ENCODE assay signal across 8 mouse cellular contexts in genomic region chr2:173021633-173022055, GRCm38 (mm10). TPM values are rescaled to one million over a fixed set of nuclear protein-coding genes. Genes with fewer than 3 reads are reported as not detected.
DNase-seq lines count a peak whose midpoint lies in the region; ATAC-seq and TF ChIP-seq lines count a peak whose summit lies in the region.

No protein-coding gene starts in this region.

- 0 out of 2 replicates have a peak, but pooled peaks have one; percentile 55 for TF ChIP-seq EP300 in heart, adult 2 months (IDR thresholded peaks at IDR 0.05; ENCODE audit: insufficient read depth, low read depth, low read length)

- H3K9me3 ChIP-seq in embryonic facial prominence, embryonic 13.5 days: no peaks in the 10 kb centered on the region
- no peaks in the 10 kb centered on the region for H3K9me3 ChIP-seq in limb, embryonic 12.5 days
- no peaks in the 10 kb centered on the region for H3K9me3 ChIP-seq in midbrain, embryonic 14.5 days (ENCODE audit: control insufficient read depth, low read length)

- H3K9ac ChIP-seq in embryonic facial prominence, embryonic 13.5 days: peak overlapping the region; percentile 76
- H3K9ac ChIP-seq in heart, adult 2 months (ENCODE audit: low read depth, low read length): peak overlapping the region; percentile 98
- peak overlapping the region; percentile 72 for H3K9ac ChIP-seq in limb, embryonic 12.5 days (replicated peaks)
- peak overlapping the region; percentile 73 for H3K9ac ChIP-seq in midbrain, embryonic 14.5 days (replicated peaks; ENCODE audit: low read length)

- peaks cover 63% of the 10 kb centered on the region for H3K4me1 ChIP-seq in embryonic facial prominence, embryonic 13.5 days
- peaks cover 13% of the 10 kb centered on the region for H3K4me1 ChIP-seq in heart, adult 2 months (ENCODE audit: control insufficient read depth, insufficient read depth, low read length)
- no peaks in the 10 kb centered on the region; the same call in 1 of the 2 replicates for H3K4me1 ChIP-seq in kidney, adult 2 months (ENCODE audit: control insufficient read depth, insufficient read depth, low read length)
- peaks cover 60% of the 10 kb centered on the region for H3K4me1 ChIP-seq in limb, embryonic 12.5 days (replicated peaks)
- peaks cover 45% of the 10 kb centered on the region for H3K4me1 ChIP-seq in midbrain, embryonic 14.5 days (ENCODE audit: control insufficient read depth, insufficient read depth, low read length)

- no peak for TF ChIP-seq CTCF in heart, adult 2 months (IDR thresholded peaks at IDR 0.05)
- TF ChIP-seq CTCF in kidney, adult 2 months (conservative IDR thresholded peaks at IDR 0.05; ENCODE audit: insufficient read depth, insufficient read length, low read depth, low read length): no peak

- H3K27me3 ChIP-seq in embryonic facial prominence, embryonic 13.5 days: peaks cover 21% of the 10 kb centered on the region
- no peaks in the 10 kb centered on the region for H3K27me3 ChIP-seq in heart, adult 2 months (ENCODE audit: control insufficient read depth, insufficient read depth, low read length)
- H3K27me3 ChIP-seq in kidney, adult 2 months (replicated peaks; ENCODE audit: control insufficient read depth, insufficient read depth, low read length): no peaks in the 10 kb centered on the region
- H3K27me3 ChIP-seq in limb, embryonic 12.5 days: peaks cover 23% of the 10 kb centered on the region
- H3K27me3 ChIP-seq in midbrain, embryonic 14.5 days (ENCODE audit: control insufficient read depth, insufficient read depth, low read length): peaks cover 34% of the 10 kb centered on the region

- H3K4me2 ChIP-seq in embryonic facial prominence, embryonic 13.5 days: peak overlapping the region; percentile 86
- H3K4me2 ChIP-seq in limb, embryonic 12.5 days: peak overlapping the region; percentile 80
- peak overlapping the region; percentile 90 for H3K4me2 ChIP-seq in midbrain, embryonic 14.5 days (ENCODE audit: low read length)

- WGBS in embryonic facial prominence, embryonic 13.5 days: under 1% methylated on average over 54 of the region's 54 CpGs
- WGBS in heart, adult 2 months: under 1% methylated on average over 54 of the region's 54 CpGs
- WGBS in kidney, adult 2 months: 1% methylated on average over 54 of the region's 54 CpGs
- WGBS in limb, embryonic 12.5 days: under 1% methylated on average over 54 of the region's 54 CpGs
- under 1% methylated on average over 54 of the region's 54 CpGs for WGBS in midbrain, embryonic 14.5 days

- DNase-seq in 416B (ENCODE audit: low read depth): peak; percentile 93
- DNase-seq in adrenal gland, postnatal 4 days (ENCODE audit: low spot score in 2 of 2): peak; percentile 73 to 87
- DNase-seq in heart, adult 2 months: peak; percentile 94 to 97
- DNase-seq in kidney, adult 2 months: peak; percentile 95
- DNase-seq in midbrain, embryonic 14.5 days: peak; percentile 97
- peak; percentile 92 for DNase-seq in spleen, adult 12 weeks (ENCODE audit: low spot score)

- no peaks in the 10 kb centered on the region; the same call in 1 of the 2 replicates for H3K79me2 ChIP-seq in heart, adult 2 months (replicated peaks; ENCODE audit: control insufficient read depth, insufficient read depth, low read length)

- H3K27ac ChIP-seq in embryonic facial prominence, embryonic 13.5 days: no peak overlapping the region
- H3K27ac ChIP-seq in heart, adult 2 months: peak overlapping the region; percentile 94
- H3K27ac ChIP-seq in kidney, adult 2 months (ENCODE audit: insufficient read depth, low read depth, low read length): no peak overlapping the region
- peak overlapping the region; percentile 66 for H3K27ac ChIP-seq in limb, embryonic 12.5 days
- H3K27ac ChIP-seq in midbrain, embryonic 14.5 days (replicated peaks; ENCODE audit: low read depth, low read length): peak overlapping the region; percentile 70

- intact Hi-C loops in heart, adult 2 months (cut with DNase I): loop anchor here (1.0 to 2.0 kb wide), 2 partner anchors 21 to 59 kb away; partner anchors contain the start of gene Rae1

- ATAC-seq in embryonic facial prominence, embryonic 13.5 days (ENCODE audit: insufficient number of reproducible peaks, insufficient read depth, low FRiP score, low TSS enrichment, low read depth): peak; percentile 53; the same call in 1 of the 2 replicates
- peak; percentile 52 for ATAC-seq in limb, embryonic 12.5 days (ENCODE audit: insufficient number of reproducible peaks, insufficient read depth, low FRiP score, low TSS enrichment, low read depth)
- peak; percentile 87 for ATAC-seq in midbrain, embryonic 14.5 days (ENCODE audit: low FRiP score, low TSS enrichment)

- H3K4me3 ChIP-seq in embryonic facial prominence, embryonic 13.5 days: peak overlapping the region; percentile 79
- peak overlapping the region; percentile 96 for H3K4me3 ChIP-seq in heart, adult 2 months
- H3K4me3 ChIP-seq in kidney, adult 2 months (ENCODE audit: insufficient read depth, low read depth, low read length): peak overlapping the region; percentile 82
- peak overlapping the region; percentile 79 for H3K4me3 ChIP-seq in limb, embryonic 12.5 days (replicated peaks)
- peak overlapping the region; percentile 82 for H3K4me3 ChIP-seq in midbrain, embryonic 14.5 days (replicated peaks; ENCODE audit: low read depth, low read length)

- peaks cover 15% of the 10 kb centered on the region for H3K36me3 ChIP-seq in embryonic facial prominence, embryonic 13.5 days
- no peaks in the 10 kb centered on the region for H3K36me3 ChIP-seq in heart, adult 2 months (ENCODE audit: control insufficient read depth, insufficient read depth, low read length)
- no peaks in the 10 kb centered on the region for H3K36me3 ChIP-seq in kidney, adult 2 months (ENCODE audit: control insufficient read depth, insufficient read depth, low read length)
- H3K36me3 ChIP-seq in limb, embryonic 12.5 days: peaks cover 24% of the 10 kb centered on the region; the same call in 1 of the 2 replicates
- no peaks in the 10 kb centered on the region for H3K36me3 ChIP-seq in midbrain, embryonic 14.5 days (ENCODE audit: control insufficient read depth, insufficient read depth, low read length)

- peak; percentile 96 for TF ChIP-seq POLR2A in heart, adult 2 months (IDR thresholded peaks at IDR 0.05; ENCODE audit: insufficient read depth, low read depth, low read length)
- peak; percentile 75 for TF ChIP-seq POLR2A in kidney, adult 2 months (IDR thresholded peaks at IDR 0.05; ENCODE audit: low read depth, low read length)

RNA-seq across cellular contexts. Expression of gene Rbm38, which starts 1.3 kb away (rescaled TPM):
- 10 to 100 TPM; 28.4 to 31.7 TPM for total RNA-seq in adrenal gland, postnatal 4 days (2021)
- 24.2 and 25.8 TPM in 2 replicates for polyA plus RNA-seq in embryonic facial prominence, embryonic 13.5 days (2015; fragmentation: Nextera tagmentation; extraction: Ambion mirVana)
- total RNA-seq in heart, adult 2 months (2021): 100 to 1,000 TPM; 173 to 203 TPM
- 342 and 529 TPM in 2 replicates for polyA plus RNA-seq in heart, adult 2 months (2012; rRNA removed)
- polyA plus RNA-seq in kidney, adult 2 months (2012; rRNA removed): 19.9 and 37.9 TPM in 2 replicates
- 40.1 and 45.6 TPM in 2 replicates for polyA plus RNA-seq in limb, embryonic 12.5 days (2016; fragmentation: Nextera tagmentation; extraction: Ambion mirVana)
- 17.1 and 18.8 TPM in 2 replicates for polyA plus RNA-seq in midbrain, embryonic 14.5 days (2014; fragmentation: Nextera tagmentation; extraction: Ambion mirVana)

RNA-seq across cellular contexts. Expression of gene Rae1, which starts 21.7 kb away (rescaled TPM):
- total RNA-seq in adrenal gland, postnatal 4 days (2021): 10 to 100 TPM; 68.5 to 76.5 TPM
- 137 and 148 TPM in 2 replicates for polyA plus RNA-seq in embryonic facial prominence, embryonic 13.5 days (2015; fragmentation: Nextera tagmentation; extraction: Ambion mirVana)
- total RNA-seq in heart, adult 2 months (2021): 10 to 100 TPM; 22.8 to 23.0 TPM
- 27.8 and 44.8 TPM in 2 replicates for polyA plus RNA-seq in heart, adult 2 months (2012; rRNA removed)
- 53.8 and 56.7 TPM in 2 replicates for polyA plus RNA-seq in kidney, adult 2 months (2012; rRNA removed)
- 157 TPM in 2 replicates for polyA plus RNA-seq in limb, embryonic 12.5 days (2016; fragmentation: Nextera tagmentation; extraction: Ambion mirVana)
- 115 and 127 TPM in 2 replicates for polyA plus RNA-seq in midbrain, embryonic 14.5 days (2014; fragmentation: Nextera tagmentation; extraction: Ambion mirVana)

RNA-seq across cellular contexts. Expression of gene Spo11, which starts 44.1 kb away (rescaled TPM):
- total RNA-seq in adrenal gland, postnatal 4 days (2021): not detected
- 2.8 and 3.9 TPM in 2 replicates for polyA plus RNA-seq in embryonic facial prominence, embryonic 13.5 days (2015; fragmentation: Nextera tagmentation; extraction: Ambion mirVana)
- total RNA-seq in heart, adult 2 months (2021): not detected
- 0.14 TPM in 1 of 2 replicates, not detected in the other for polyA plus RNA-seq in heart, adult 2 months (2012; rRNA removed)
- 0.14 and 0.17 TPM in 2 replicates for polyA plus RNA-seq in kidney, adult 2 months (2012; rRNA removed)
- 1.6 TPM in 2 replicates for polyA plus RNA-seq in limb, embryonic 12.5 days (2016; fragmentation: Nextera tagmentation; extraction: Ambion mirVana)
- polyA plus RNA-seq in midbrain, embryonic 14.5 days (2014; fragmentation: Nextera tagmentation; extraction: Ambion mirVana): 0.68 TPM in 1 of 2 replicates, not detected in the other

Comparison
In these comparisons a context has a peak if more than half of its experiments do, and no peak if none do; other contexts are left out.
1. H3K27ac ChIP-seq: peak in heart, adult 2 months (single experiment), limb, embryonic 12.5 days (single experiment) and midbrain, embryonic 14.5 days (single experiment); none in embryonic facial prominence, embryonic 13.5 days (single experiment) and kidney, adult 2 months (single experiment).
2. Peak in every context shown above with its lines, with median percentiles within 50 percentile points of each other: DNase-seq, ATAC-seq, H3K4me2 ChIP-seq, H3K4me3 ChIP-seq and H3K9ac ChIP-seq.